Comparison of ENCODE assay signal across 8 mouse cellular contexts in the genomic region with DNA sequence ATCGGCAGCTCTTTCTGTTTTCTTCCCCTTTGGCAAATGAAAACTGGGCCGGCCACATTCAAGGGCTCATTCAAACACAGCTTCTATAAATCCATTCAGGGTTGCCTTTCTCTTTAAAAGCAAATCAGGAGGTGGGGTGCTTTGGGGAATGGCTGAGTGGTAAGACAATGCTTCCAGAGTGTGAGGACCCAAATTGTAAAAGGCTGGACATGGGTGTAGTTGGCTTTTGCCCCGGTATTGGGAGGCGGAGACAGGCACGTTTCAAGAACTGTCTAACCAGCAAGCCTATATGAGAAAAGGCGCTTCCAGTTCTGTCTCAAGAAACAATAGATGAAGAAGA.
DNase-seq lines count a peak whose midpoint lies in the region; ATAC-seq and TF ChIP-seq lines count a peak whose summit lies in the region.

No protein-coding gene starts in this region.

- H3K9ac ChIP-seq in lung, postnatal 0 days (replicated peaks; ENCODE audit: low read depth), result no peak overlapping the region

- no peak overlapping the region for H3K4me3 ChIP-seq in lung, postnatal 0 days (ENCODE audit: low read depth, low read length)
- no peak overlapping the region for H3K4me3 ChIP-seq in olfactory bulb, adult 2 months (ENCODE audit: insufficient read depth, low read depth, low read length)

- H3K9me3 ChIP-seq in lung, postnatal 0 days (ENCODE audit: low read length), result no peaks in the 10 kb centered on the region

- no peak for TF ChIP-seq EP300 in lung, postnatal 0 days (IDR thresholded peaks at IDR 0.05)

- H3K36me3 ChIP-seq in lung, postnatal 0 days (ENCODE audit: insufficient read depth, low read length), result no peaks in the 10 kb centered on the region

- H3K27me3 ChIP-seq in lung, postnatal 0 days (replicated peaks; ENCODE audit: insufficient read depth, low read length), result no peaks in the 10 kb centered on the region

- no peak overlapping the region for H3K27ac ChIP-seq in lung, postnatal 0 days (ENCODE audit: low read length)
- peak overlapping the region; percentile 54 for H3K27ac ChIP-seq in olfactory bulb, adult 2 months (ENCODE audit: insufficient read depth, low read depth, low read length)

- TF ChIP-seq POLR2A in olfactory bulb, adult 2 months (IDR thresholded peaks at IDR 0.05; ENCODE audit: insufficient read depth, low read depth, low read length), result no peak

- peak; percentile 39 for ATAC-seq in frontal cortex, adult (ENCODE audit: low TSS enrichment)
- ATAC-seq in lung, postnatal 0 days, result no peak
- ATAC-seq in granulocyte monocyte progenitor cell, adult 5-6 weeks (replicated peaks; ENCODE audit: poor library complexity, severe bottlenecking), result no peak

- intact Hi-C loops in left cerebral cortex, postnatal 4 days (cut with DNase I), result no loop called here

- WGBS in lung, postnatal 0 days, result 30% methylated on average over 6 of the region's 6 CpGs
- WGBS in olfactory bulb, adult 2 months, result 49% methylated on average over 6 of the region's 6 CpGs

- 0 out of 2 replicates have a peak overlapping the region, but pooled peaks have one; percentile 45 for H3K4me2 ChIP-seq in lung, postnatal 0 days (replicated peaks; ENCODE audit: low read depth, low read length)

- no peak for TF ChIP-seq CTCF in lung, postnatal 0 days (IDR thresholded peaks at IDR 0.05)
- TF ChIP-seq CTCF in olfactory bulb, adult 2 months (IDR thresholded peaks at IDR 0.05; ENCODE audit: insufficient read depth, low read depth, low read length), result no peak

- H3K4me1 ChIP-seq in lung, postnatal 0 days (ENCODE audit: insufficient read depth, low read depth, low read length), result no peaks in the 10 kb centered on the region
- peaks cover 22% of the 10 kb centered on the region for H3K4me1 ChIP-seq in olfactory bulb, adult 2 months (ENCODE audit: control insufficient read depth, insufficient read depth, low read length)

- no peak for DNase-seq in frontal cortex, adult 2 months (ENCODE audit: extremely low spot score in 1 of 2, low spot score in 1 of 2)
- DNase-seq in lung, postnatal 0 days (ENCODE audit: low spot score), result no peak
- DNase-seq in lung, postnatal 36 days, result no peak
- peak; percentile 3 for DNase-seq in left cerebral cortex, postnatal 4 days
- no peak for DNase-seq in gastrocnemius, postnatal 4 days (ENCODE audit: low spot score in 2 of 2)
